Mouse (Mus musculus) hindbrain, embryonic 15.5 days (tissue): ENCODE results near the gene Asb17. TPM values are rescaled to one million over a fixed set of nuclear protein-coding genes. Genes with fewer than 3 reads are reported as not detected.
"Not testable (repeated sequence)": the region's sequence is repeated elsewhere in the genome, so short reads cannot be mapped to it uniquely, and the experiment has no call there.

Experiments used
- ATAC-seq: fragments of 200-750 bp; cut with Nextera tagmentation; 2 replicates; pipeline ENCODE4 v1.8.0; 2017; ENCODE audit warnings: low read depth, moderate number of reproducible peaks, moderate TSS enrichment; ENCODE audit not compliant: low FRiP score
- H3K27ac ChIP-seq: fragments of 300-500 bp; sonication (generic); replicated peaks from 2 replicates; pipeline ENCODE4 v1.5.1; 2015; ENCODE audit warnings: mild to moderate bottlenecking, inconsistent platforms
- H3K27me3 ChIP-seq: fragments of 300-500 bp; sonication (generic); 2 replicates; pipeline ENCODE4 v1.6.1; 2015; ENCODE audit warnings: control low read depth, inconsistent platforms
- H3K36me3 ChIP-seq: fragments of 300-500 bp; sonication (generic); 2 replicates; pipeline ENCODE4 v1.6.1; 2015; ENCODE audit warnings: control low read depth, inconsistent platforms
- H3K4me1 ChIP-seq: fragments of 300-500 bp; sonication (generic); replicated peaks from 2 replicates; pipeline ENCODE4 v1.6.1; 2015; ENCODE audit warnings: control low read depth, inconsistent platforms
- H3K4me2 ChIP-seq: fragments of 300-500 bp; sonication (generic); 2 replicates; pipeline ENCODE4 v1.6.1; 2015; ENCODE audit warnings: moderate library complexity, mild to moderate bottlenecking, inconsistent platforms
- H3K4me3 ChIP-seq: fragments of 300-500 bp; sonication (generic); 2 replicates; pipeline ENCODE4 v1.5.1; 2015; ENCODE audit warnings: mild to moderate bottlenecking, inconsistent platforms
- H3K9ac ChIP-seq: fragments of 300-500 bp; sonication (generic); 2 replicates; pipeline ENCODE4 v1.6.1; 2015; ENCODE audit warnings: inconsistent platforms
- H3K9me3 ChIP-seq: fragments of 300-500 bp; sonication (generic); 2 replicates; pipeline ENCODE4 v1.6.1; 2016; ENCODE audit warnings: control low read depth, inconsistent platforms
- WGBS: fragments of 180-500 bp; shearing (Covaris S2); methylation state at CpG from one replicate; pipeline ENCODE4 v1.1.7; 2015; 5-methylcytosine and 5-hydroxymethylcytosine counted together
- polyA plus RNA-seq: library from polyadenylated mRNA; unstranded; fragments of >200 nt; fragmentation: Nextera tagmentation; extraction: Ambion mirVana; gene quantifications from 2 replicates; pipeline ENCODE4 v1.2.1, GENCODE M21; 2015

Asb17 gene
- polyA plus RNA-seq, 1 experiment from 2014 or later: 0.09 TPM

- Histone ChIP-seq H3K9me3 (no peaks in the 10 kb centered on the region), H3K27ac (no peak overlapping the region), H3K27me3 (no peaks in the 10 kb centered on the region), H3K9ac (no peak overlapping the region), H3K4me2 (no peak overlapping the region), H3K4me1 (no peaks in the 10 kb centered on the region), H3K4me3 (no peak overlapping the region), H3K36me3 (no peaks in the 10 kb centered on the region)
- no peak for ATAC-seq
- WGBS: 63% methylated on average over 7 of the region's 7 CpGs
Observed at GRCm38 (mm10) chr3:153835455-153836086, 8.4 kb upstream of the Asb17 start.

DNA sequence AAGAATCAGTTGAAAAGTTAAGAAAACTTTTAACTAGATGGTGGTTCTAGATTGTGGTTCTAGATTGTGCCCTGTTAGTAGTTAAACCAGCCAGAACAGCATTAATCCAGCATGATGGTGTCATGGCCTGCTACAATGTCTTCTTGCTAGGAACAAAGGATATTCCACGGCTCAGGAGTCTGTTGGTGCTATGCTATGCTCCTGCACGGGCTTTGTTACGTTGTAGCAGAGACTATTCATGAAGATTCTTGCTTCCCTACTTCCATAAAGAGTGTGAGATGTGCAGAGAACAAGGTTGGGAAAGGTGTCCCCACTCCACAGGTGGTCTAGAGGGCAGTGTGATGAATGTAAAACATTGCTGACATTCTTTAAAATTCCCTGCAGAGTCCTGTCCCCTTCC is 7.7 kb upstream of the Asb17 start:
- WGBS: 79% methylated on average over 3 of the region's 3 CpGs
- H3K36me3 ChIP-seq: no peaks in the 10 kb centered on the region
- no peak for ATAC-seq

GRCm38 (mm10) chr3:153837593-153837992 is 6.4 kb upstream of the Asb17 start:
- H3K4me3 ChIP-seq: no peak overlapping the region
- ATAC-seq: no peak
- H3K4me1 ChIP-seq: no peaks in the 10 kb centered on the region
- H3K4me2 ChIP-seq: no peak overlapping the region
- 86% methylated on average over 4 of the region's 4 CpGs for WGBS
- no peak overlapping the region for H3K27ac ChIP-seq
- H3K27me3 ChIP-seq: no peaks in the 10 kb centered on the region
- H3K9me3 ChIP-seq: no peaks in the 10 kb centered on the region
- no peaks in the 10 kb centered on the region for H3K36me3 ChIP-seq
- no peak overlapping the region for H3K9ac ChIP-seq

More for the DNA sequence above, 7.7 kb upstream of the Asb17 start:
- Histone ChIP-seq H3K27me3 (no peaks in the 10 kb centered on the region), H3K4me1 (no peaks in the 10 kb centered on the region), H3K9me3 (no peaks in the 10 kb centered on the region), H3K4me3 (no peak overlapping the region), H3K4me2 (no peak overlapping the region), H3K9ac (no peak overlapping the region), H3K27ac (no peak overlapping the region)

DNA sequence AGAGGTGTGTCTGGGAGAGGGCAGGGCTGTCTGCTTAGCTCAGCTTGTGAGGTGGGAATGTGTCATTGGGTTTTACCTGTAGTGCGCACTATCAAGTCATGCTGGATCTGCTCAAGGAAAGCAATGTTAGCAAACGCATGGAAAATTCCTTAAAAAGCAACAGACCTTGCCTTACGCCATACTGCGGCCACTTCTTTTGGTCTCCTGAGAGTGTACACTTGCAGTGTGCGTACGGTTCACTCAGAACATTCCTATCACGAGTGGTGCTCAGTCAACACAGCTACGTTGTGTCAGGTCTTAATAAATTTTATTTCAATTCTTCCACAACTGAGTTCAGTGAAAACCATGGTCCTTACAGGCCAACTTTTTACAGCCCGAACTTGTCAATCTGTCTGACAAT is 748 bp downstream of the Asb17 start:
- no peak for ATAC-seq
- no peak overlapping the region for H3K4me2 ChIP-seq
- no peaks in the 10 kb centered on the region for H3K9me3 ChIP-seq
- no peak overlapping the region for H3K4me3 ChIP-seq
- 96% methylated on average over 9 of the region's 9 CpGs for WGBS
- H3K36me3 ChIP-seq: no peaks in the 10 kb centered on the region
- H3K27ac ChIP-seq: no peak overlapping the region
- no peaks in the 10 kb centered on the region for H3K27me3 ChIP-seq
- no peak overlapping the region for H3K9ac ChIP-seq
- 0 out of 2 replicates have a peak, but pooled peaks cover 2% of the 10 kb centered on the region for H3K4me1 ChIP-seq

- Histone ChIP-seq H3K27me3 (no peaks in the 10 kb centered on the region), H3K9ac (no peak overlapping the region), H3K4me3 (no peak overlapping the region), H3K4me2 (no peak overlapping the region), H3K9me3 (no peaks in the 10 kb centered on the region), H3K36me3 (no peaks in the 10 kb centered on the region), H3K4me1 (0 out of 2 replicates have a peak, but pooled peaks cover 2% of the 10 kb centered on the region), H3K27ac (no peak overlapping the region)
- 92% methylated on average over 2 of the region's 2 CpGs for WGBS
- ATAC-seq: no peak
Observed at GRCm38 (mm10) chr3:153845500-153845899, 1.5 kb downstream of the Asb17 start.

DNA sequence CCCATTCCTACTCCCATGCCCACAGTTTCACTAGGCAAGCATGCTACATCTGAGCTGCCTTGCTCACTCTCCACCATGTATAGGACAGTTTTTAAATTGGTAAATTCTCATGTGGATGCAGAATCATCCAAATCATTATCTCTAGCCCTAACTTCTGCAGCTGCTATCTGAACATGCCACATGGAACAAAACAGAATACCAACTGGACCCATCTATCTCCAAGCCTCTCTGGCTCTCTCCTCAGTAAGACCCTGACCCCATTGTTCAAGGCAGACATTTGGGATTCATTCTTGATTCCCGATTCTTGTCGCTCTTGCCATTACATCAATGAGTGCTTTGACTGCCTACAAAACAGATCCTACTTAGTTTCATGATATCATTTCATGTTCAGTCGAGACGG is 2.1 kb downstream of the Asb17 start:
- WGBS: 87% methylated on average over 4 of the region's 4 CpGs
- no peaks in the 10 kb centered on the region for H3K27me3 ChIP-seq
- H3K4me3 ChIP-seq: no peak overlapping the region
- H3K27ac ChIP-seq: no peak overlapping the region
- H3K36me3 ChIP-seq: no peaks in the 10 kb centered on the region
- no peak for ATAC-seq
- H3K4me2 ChIP-seq: no peak overlapping the region
- no peak overlapping the region for H3K9ac ChIP-seq
- 0 out of 2 replicates have a peak, but pooled peaks cover 2% of the 10 kb centered on the region for H3K4me1 ChIP-seq
- H3K9me3 ChIP-seq: no peaks in the 10 kb centered on the region

DNA sequence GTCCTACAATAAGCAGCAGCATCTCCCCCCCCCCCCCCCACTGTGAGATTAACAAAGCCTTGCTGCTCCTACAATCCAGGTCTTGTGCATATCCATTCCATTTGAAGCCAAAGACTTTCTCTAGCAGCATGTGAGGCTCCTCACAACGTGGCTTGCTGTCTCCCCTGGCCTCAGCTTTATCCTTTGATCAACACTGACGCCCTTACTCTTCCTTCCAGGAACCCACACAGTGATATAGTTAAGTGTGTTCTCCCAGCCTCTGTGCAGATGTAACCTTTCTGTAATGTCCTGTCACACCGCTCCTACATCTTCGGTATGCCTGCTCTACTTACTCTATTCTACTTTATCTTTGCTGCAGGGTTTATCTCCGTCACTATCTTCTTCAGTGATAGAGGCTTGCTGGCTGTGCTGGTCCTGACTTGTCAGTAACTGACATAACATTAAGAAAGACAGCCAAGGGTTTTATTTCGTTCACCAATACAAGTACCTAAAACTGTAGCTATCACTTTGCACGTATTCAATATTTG is 3.3 kb downstream of the Asb17 start:
- no peak overlapping the region for H3K27ac ChIP-seq

DNA sequence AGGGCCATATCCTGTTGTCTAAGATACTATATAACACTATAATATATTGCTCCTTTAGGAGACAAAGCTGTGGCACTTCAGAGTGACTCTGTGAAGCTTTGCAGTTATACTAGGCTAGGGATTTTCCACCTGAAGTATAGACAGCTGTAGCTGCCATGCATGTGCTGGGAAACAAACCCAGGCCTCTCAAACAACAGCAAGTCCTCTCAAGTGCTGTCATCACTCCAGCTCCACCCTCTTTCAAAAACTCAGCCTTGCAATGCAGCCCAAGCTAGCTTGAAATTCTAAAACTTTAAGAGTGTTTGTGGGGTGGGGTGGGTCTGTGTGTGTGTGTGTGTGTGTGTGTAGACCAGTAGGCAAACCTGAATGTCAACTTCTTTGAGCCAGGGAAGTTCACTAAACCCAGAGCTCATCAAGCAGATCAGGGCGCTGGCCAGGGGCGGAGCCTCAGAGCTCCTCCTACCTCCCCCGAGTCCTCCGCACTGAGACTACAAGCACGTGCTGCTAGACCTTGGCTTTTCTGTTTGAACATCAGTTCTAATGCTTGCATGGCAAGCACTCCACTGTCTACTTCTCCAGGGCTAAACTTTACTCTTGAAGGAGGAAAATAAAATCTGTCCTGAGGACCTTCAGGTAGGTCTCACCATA is 5.5 kb downstream of the Asb17 start:
- ATAC-seq: no peak
- 10% methylated on average over 5 of the region's 5 CpGs for WGBS
- Histone ChIP-seq H3K27ac (no peak overlapping the region), H3K4me3 (no peak overlapping the region), H3K4me1 (0 out of 2 replicates have a peak, but pooled peaks cover 2% of the 10 kb centered on the region), H3K4me2 (no peak overlapping the region), H3K36me3 (no peaks in the 10 kb centered on the region), H3K27me3 (no peaks in the 10 kb centered on the region), H3K9ac (no peak overlapping the region), H3K9me3 (no peaks in the 10 kb centered on the region)

More for the DNA sequence above, 3.3 kb downstream of the Asb17 start:
- no peaks in the 10 kb centered on the region for H3K36me3 ChIP-seq
- no peak overlapping the region for H3K4me3 ChIP-seq
- H3K4me2 ChIP-seq: no peak overlapping the region
- 82% methylated on average over 7 of the region's 7 CpGs for WGBS
- H3K9me3 ChIP-seq: no peaks in the 10 kb centered on the region
- no peak overlapping the region for H3K9ac ChIP-seq
- ATAC-seq: no peak
- H3K27me3 ChIP-seq: no peaks in the 10 kb centered on the region
- 0 out of 2 replicates have a peak, but pooled peaks cover 2% of the 10 kb centered on the region for H3K4me1 ChIP-seq

DNA sequence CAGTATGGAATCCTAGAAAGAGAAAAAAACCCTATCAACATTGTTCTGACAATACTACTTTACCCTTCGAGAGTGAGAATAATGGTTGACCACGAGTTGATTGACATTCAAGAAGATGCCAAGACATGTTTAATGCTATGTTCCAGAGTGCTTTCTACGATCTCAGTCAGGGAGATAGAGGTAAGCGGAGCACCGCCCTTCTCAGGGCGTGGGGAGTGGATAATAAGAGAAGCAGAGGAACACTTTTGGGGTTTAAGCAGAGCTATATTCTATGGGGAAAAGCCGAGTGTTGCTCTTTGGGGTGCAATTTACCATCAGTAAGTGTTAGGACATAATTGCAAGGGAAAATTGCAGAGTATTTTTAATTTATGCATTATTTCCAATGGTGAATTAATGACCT is 6.8 kb downstream of the Asb17 start:
- Histone ChIP-seq H3K27me3 (no peaks in the 10 kb centered on the region), H3K9me3 (no peaks in the 10 kb centered on the region), H3K4me1 (0 out of 2 replicates have a peak, but pooled peaks cover 2% of the 10 kb centered on the region), H3K27ac (no peak overlapping the region), H3K36me3 (no peaks in the 10 kb centered on the region), H3K4me3 (no peak overlapping the region), H3K4me2 (no peak overlapping the region), H3K9ac (no peak overlapping the region)
- no peak for ATAC-seq
- 74% methylated on average over 7 of the region's 7 CpGs for WGBS

GRCm38 (mm10) chr3:153852266-153852665 is 8.3 kb downstream of the Asb17 start:
- Histone ChIP-seq H3K4me1 (0 out of 2 replicates have a peak, but pooled peaks cover 2% of the 10 kb centered on the region), H3K27ac (no peak overlapping the region), H3K36me3 (no peaks in the 10 kb centered on the region), H3K27me3 (no peaks in the 10 kb centered on the region), H3K9me3 (no peaks in the 10 kb centered on the region), H3K4me2 (no peak overlapping the region), H3K9ac (no peak overlapping the region), H3K4me3 (no peak overlapping the region)
- 84% methylated on average over 8 of the region's 8 CpGs for WGBS
- no peak for ATAC-seq

- WGBS: 85% methylated on average over 10 of the region's 10 CpGs
- no peak for ATAC-seq
- Histone ChIP-seq H3K27ac (no peak overlapping the region), H3K27me3 (no peaks in the 10 kb centered on the region), H3K9ac (no peak overlapping the region), H3K4me2 (no peak overlapping the region), H3K9me3 (no peaks in the 10 kb centered on the region), H3K36me3 (no peaks in the 10 kb centered on the region), H3K4me1 (no peaks in the 10 kb centered on the region), H3K4me3 (no peak overlapping the region)
Observed at GRCm38 (mm10) chr3:153858350-153859001, 14.5 kb downstream of the Asb17 start.

DNA sequence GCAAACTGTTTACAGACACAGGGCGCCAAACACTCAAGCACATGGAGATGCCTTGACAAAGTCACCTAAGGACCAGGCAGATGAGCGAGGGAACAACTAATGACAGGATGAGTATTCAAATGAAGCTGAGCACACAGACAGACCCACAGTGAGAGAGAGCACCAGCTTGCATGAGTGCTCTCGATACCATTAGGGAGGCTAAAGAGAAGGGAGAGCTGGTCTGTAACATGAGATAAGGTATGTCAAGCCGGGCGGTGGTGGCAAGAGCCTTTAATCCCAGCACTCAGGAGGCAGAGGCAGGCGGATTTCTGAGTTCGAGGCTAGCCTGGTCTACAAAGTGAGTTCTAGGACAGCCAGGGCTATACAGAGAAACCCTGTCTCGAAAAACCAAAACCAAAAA is 16.4 kb downstream of the Asb17 start:
- H3K4me3 ChIP-seq, H3K27me3 ChIP-seq, H3K9me3 ChIP-seq, ATAC-seq, H3K4me2 ChIP-seq, H3K36me3 ChIP-seq, H3K9ac ChIP-seq, H3K4me1 ChIP-seq, H3K27ac ChIP-seq: not testable (repeated sequence)
- 92% methylated on average over 8 of the region's 8 CpGs for WGBS
